Mouse (Mus musculus): ENCODE measurements around the gene Hace1.

GRCm38 (mm10) chr10:45639762-45640161 is 62.1 kb downstream of the Hace1 start:
- TF ChIP-seq CTCF (IDR thresholded peaks at IDR 0.05; ENCODE audit: low read depth) (no peak), EP300 (IDR thresholded peaks at IDR 0.05; ENCODE audit: low read depth) (no peak)
